Mouse (Mus musculus) heart, postnatal 0 days (tissue): ENCODE results near the gene 4930447C04Rik. TPM values are rescaled to one million over a fixed set of nuclear protein-coding genes. Genes with fewer than 3 reads are reported as not detected.

ENCODE experiments used
- ATAC-seq: fragments of 200-750 bp; cut with Nextera tagmentation; 2 replicates; pipeline ENCODE4 v1.8.0; 2017; ENCODE audit warnings: low read depth, moderate number of reproducible peaks, moderate library complexity; ENCODE audit not compliant: insufficient read depth
- DNase-seq: peaks from one replicate; pipeline ENCODE4 v3.0.0-alpha.2; 2016; ENCODE audit warnings: low spot score
- H3K27ac ChIP-seq: fragments of 300-500 bp; sonication (generic); 2 replicates; pipeline ENCODE4 v1.5.1; 2014; ENCODE audit warnings: low read depth, mild to moderate bottlenecking
- H3K27me3 ChIP-seq: fragments of 300-500 bp; sonication (generic); 2 replicates; pipeline ENCODE4 v1.6.1; 2014; ENCODE audit warnings: low read length, mixed read lengths; ENCODE audit not compliant: control insufficient read depth, insufficient read depth
- H3K36me3 ChIP-seq: fragments of 300-500 bp; sonication (generic); replicated peaks from 2 replicates; pipeline ENCODE4 v1.6.1; 2014; ENCODE audit warnings: low read length, mixed read lengths; ENCODE audit not compliant: control insufficient read depth, insufficient read depth
- H3K4me1 ChIP-seq: fragments of 300-500 bp; sonication (generic); 2 replicates; pipeline ENCODE4 v1.6.1; 2014; ENCODE audit warnings: antibody characterized with exemption; ENCODE audit not compliant: control insufficient read depth, insufficient read depth
- H3K4me2 ChIP-seq: fragments of 300-500 bp; sonication (generic); 2 replicates; pipeline ENCODE4 v1.6.1; 2014; ENCODE audit warnings: low read depth, mild to moderate bottlenecking, low read length, moderate library complexity
- H3K4me3 ChIP-seq: fragments of 300-500 bp; sonication (generic); 2 replicates; pipeline ENCODE4 v1.5.1; 2014; ENCODE audit warnings: low read depth, low read length
- H3K9ac ChIP-seq: fragments of 300-500 bp; sonication (generic); replicated peaks from 2 replicates; pipeline ENCODE4 v1.6.1; 2014; ENCODE audit warnings: low read depth, low read length, mixed read lengths
- H3K9me3 ChIP-seq: fragments of 300-500 bp; sonication (generic); replicated peaks from 2 replicates; pipeline ENCODE4 v1.6.1; 2016; ENCODE audit warnings: low read length; ENCODE audit not compliant: control insufficient read depth
- CTCF ChIP-seq: IDR thresholded peaks from 2 replicates; pipeline ENCODE4 v1.5.1; 2016; ENCODE audit warnings: antibody characterized with exemption, control low read depth, low read depth
- EP300 ChIP-seq: IDR thresholded peaks from 2 replicates; pipeline ENCODE4 v1.6.1; 2016; ENCODE audit warnings: antibody characterized with exemption, low read depth
- WGBS: fragments of 180-500 bp; shearing (Covaris S2); extraction: QIAGEN DNeasy Blood & Tissue Kit; methylation state at CpG from one replicate; pipeline ENCODE4 v1.1.7; 2014; 5-methylcytosine and 5-hydroxymethylcytosine counted together
- polyA plus RNA-seq: library from polyadenylated mRNA; unstranded; fragments of >200 nt; fragmentation: Nextera tagmentation; extraction: Ambion mirVana; gene quantifications from 2 replicates; pipeline ENCODE4 v1.2.1, GENCODE M21; 2015
- total RNA-seq: library from RNA; depleted of rRNA; stranded (reverse); fragments of >200 nt; gene quantifications from 2 replicates; pipeline ENCODE4 v1.2.3, GENCODE M21; 2014; ENCODE audit warnings: low replicate concordance; rRNA removed

The 4930447C04Rik gene
- total RNA-seq (not detected in 2 replicates), polyA plus RNA-seq (0.32 and 0.63 TPM in 2 replicates)

DNA sequence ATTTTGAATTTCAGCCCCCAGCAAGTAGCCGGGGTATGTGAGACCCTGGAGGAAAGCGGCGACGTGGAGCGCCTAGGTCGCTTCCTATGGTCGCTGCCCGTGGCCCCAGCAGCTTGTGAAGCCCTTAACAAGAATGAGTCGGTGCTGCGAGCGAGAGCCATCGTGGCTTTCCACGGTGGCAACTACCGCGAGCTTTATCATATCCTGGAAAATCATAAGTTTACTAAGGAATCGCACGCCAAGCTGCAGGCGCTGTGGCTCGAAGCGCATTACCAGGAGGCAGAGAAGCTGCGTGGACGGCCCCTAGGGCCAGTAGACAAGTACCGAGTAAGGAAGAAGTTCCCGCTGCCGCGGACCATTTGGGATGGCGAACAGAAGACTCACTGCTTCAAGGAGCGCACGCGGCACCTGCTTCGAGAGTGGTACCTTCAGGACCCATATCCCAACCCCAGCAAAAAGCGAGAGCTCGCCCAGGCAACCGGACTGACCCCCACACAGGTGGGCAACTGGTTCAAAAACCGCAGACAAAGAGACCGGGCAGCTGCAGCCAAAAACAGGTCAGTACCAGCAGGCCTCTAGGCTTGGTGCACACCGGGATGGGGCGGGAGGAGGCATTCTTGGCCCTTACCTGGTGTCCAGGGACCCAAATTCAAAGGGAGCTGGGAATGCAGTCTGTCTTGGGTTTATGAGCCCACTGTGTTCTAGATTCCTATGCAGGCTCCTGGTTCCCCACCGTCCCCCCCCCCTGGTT is at the start of gene 4930447C04Rik:
TSS of gene 4930447C04Rik (minus strand) at position 704 of the 751 bp plus-strand sequence.
- H3K27ac ChIP-seq = no peak within 1 kb of the TSS
- H3K4me3 ChIP-seq = peak within 1 kb of the TSS; percentile 26
- DNase-seq = no peak
- peaks cover 99% of the 10 kb centered on the region for H3K27me3 ChIP-seq
- WGBS = 3% methylated on average over 39 of the region's 39 CpGs
- H3K9me3 ChIP-seq = no peaks in the 10 kb centered on the region
- H3K4me2 ChIP-seq = peak within 1 kb of the TSS; percentile 20; the same call in 1 of the 2 replicates
- H3K4me1 ChIP-seq = 0 out of 2 replicates have a peak, but pooled peaks cover 3% of the 10 kb centered on the region
- ATAC-seq = no peak
- H3K9ac ChIP-seq = no peak within 1 kb of the TSS
- no peaks in the 10 kb centered on the region for H3K36me3 ChIP-seq
- no peak for TF ChIP-seq CTCF
- TF ChIP-seq EP300 = no peak

DNA sequence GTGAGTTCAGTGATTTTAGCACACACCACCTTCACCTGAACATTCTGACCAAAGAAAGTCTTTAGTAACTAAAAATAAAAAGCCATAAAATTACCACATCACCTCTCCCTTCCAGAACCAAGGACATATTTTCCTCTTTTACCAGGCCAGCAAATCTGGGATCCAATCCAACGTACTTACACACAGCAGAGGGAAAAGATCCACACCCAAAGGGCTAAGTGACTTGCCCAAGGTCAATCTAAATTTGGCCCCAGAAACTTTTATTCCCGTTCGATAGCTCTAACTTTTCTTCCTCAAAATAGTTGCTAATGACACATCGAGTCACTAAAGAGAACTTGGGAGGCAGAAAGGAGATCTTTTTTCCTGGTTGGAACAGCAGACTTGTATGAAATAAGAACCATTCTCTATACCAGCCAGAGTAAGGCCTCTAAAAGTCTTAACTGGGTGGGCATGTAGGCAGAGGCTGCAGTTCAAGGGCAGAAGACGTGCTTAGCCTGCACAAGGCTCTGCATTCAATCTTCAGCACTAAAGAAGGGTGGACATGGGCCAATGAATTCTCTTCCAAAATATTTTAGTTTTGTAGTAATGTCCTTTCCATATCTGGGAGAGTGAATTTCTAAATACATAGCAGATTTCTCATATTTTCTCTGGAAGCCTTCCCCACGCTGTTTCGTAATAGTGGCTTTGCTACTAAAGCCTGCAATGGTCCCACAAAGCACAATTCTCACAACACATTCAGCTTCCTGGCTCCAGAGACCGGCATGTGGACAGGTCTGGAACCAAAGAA is 42.7 kb upstream of the 4930447C04Rik start:
- WGBS = 39% methylated on average over 8 of the region's 8 CpGs
- Histone ChIP-seq H3K9me3 (no peaks in the 10 kb centered on the region), H3K4me3 (no peak overlapping the region), H3K4me2 (no peak overlapping the region), H3K9ac (no peak overlapping the region), H3K4me1 (0 out of 2 replicates have a peak, but pooled peaks cover 7% of the 10 kb centered on the region), H3K27ac (peak overlapping the region; percentile 66), H3K36me3 (no peaks in the 10 kb centered on the region), H3K27me3 (no peaks in the 10 kb centered on the region)
- DNase-seq (peak; percentile 45), ATAC-seq (no peak)
- no peak for TF ChIP-seq CTCF
- peak; percentile 39; the same call in 1 of the 2 replicates for TF ChIP-seq EP300

DNA sequence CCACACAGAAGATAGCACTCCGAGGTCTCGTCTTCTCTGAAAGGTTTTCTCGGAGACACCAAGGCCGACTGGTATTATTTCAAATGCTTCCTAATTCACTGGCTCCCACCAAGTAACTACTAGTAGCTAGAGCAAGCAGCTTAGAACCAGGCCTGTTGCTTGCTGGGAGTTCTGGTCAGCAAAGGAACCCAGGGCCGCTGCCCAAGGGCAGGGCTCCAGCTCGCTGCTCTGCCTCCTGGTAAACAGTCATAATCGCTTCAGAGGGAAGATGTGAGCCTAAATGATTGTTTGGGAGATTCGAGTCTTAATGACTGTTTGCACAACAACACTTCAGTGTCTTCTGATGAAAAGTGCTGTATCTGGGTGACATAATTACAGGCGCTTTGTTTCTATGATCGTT is 42.0 kb upstream of the 4930447C04Rik start:
- TF ChIP-seq EP300 (no peak), CTCF (no peak)
- H3K27ac ChIP-seq = peak overlapping the region; percentile 7; the same call in 1 of the 2 replicates
- H3K4me3 ChIP-seq = no peak overlapping the region
- 74% methylated on average over 10 of the region's 10 CpGs for WGBS
- no peaks in the 10 kb centered on the region for H3K36me3 ChIP-seq
- no peak overlapping the region for H3K4me2 ChIP-seq
- H3K27me3 ChIP-seq = no peaks in the 10 kb centered on the region
- DNase-seq (no peak), ATAC-seq (no peak)
- no peak overlapping the region for H3K9ac ChIP-seq
- no peaks in the 10 kb centered on the region for H3K9me3 ChIP-seq
- H3K4me1 ChIP-seq = 0 out of 2 replicates have a peak, but pooled peaks cover 7% of the 10 kb centered on the region

DNA sequence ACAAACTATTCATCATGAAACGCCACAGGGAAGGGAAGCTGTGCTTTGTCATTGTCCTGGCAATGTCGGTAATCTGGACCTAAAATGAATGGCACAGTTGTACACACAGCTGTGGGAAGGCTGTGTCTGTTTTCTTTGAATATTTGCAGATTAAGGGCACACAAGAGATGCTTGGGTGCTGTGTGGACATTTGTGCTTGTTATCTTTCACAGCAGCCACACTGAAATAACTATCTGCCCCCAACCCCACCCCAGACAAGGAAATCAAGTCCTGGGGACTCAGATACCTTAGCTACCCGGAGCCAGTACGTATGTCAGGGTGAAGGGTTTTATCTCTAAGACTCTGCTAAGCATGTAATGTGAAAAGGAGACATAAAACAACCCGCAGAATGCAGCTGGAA is 38.7 kb upstream of the 4930447C04Rik start:
- no peak for TF ChIP-seq CTCF
- TF ChIP-seq EP300 = no peak
- no peak overlapping the region for H3K4me2 ChIP-seq

DNA sequence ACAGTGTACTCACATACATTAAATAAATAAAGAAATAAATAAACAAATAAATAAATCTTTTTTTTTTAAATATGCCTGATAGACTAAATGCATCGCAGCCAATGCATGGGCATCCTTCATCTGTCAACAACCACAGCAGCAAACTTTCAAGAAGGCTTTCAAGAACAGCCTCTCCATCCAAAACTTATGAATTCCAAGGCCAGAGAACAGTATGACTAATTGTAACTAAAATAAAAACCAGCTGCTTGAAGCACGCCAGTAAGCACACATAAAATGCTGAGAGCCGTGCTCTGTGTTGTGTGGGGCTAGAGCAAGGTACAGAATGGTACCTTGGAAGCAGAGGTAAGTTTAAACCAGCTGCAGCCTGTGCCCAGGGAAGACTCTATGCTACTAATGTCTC is 37.3 kb upstream of the 4930447C04Rik start:
- H3K9ac ChIP-seq = no peak overlapping the region
- WGBS = 75% methylated on average over 3 of the region's 3 CpGs
- H3K36me3 ChIP-seq = no peaks in the 10 kb centered on the region
- DNase-seq (no peak), ATAC-seq (no peak)
- H3K4me1 ChIP-seq = 0 out of 2 replicates have a peak, but pooled peaks cover 5% of the 10 kb centered on the region
- no peak overlapping the region for H3K4me3 ChIP-seq
- H3K4me2 ChIP-seq = no peak overlapping the region
- no peak overlapping the region for H3K27ac ChIP-seq
- no peaks in the 10 kb centered on the region for H3K9me3 ChIP-seq
- no peak for TF ChIP-seq EP300
- no peak for TF ChIP-seq CTCF
- no peaks in the 10 kb centered on the region for H3K27me3 ChIP-seq

More for the DNA sequence above, 38.7 kb upstream of the 4930447C04Rik start:
- no peaks in the 10 kb centered on the region for H3K36me3 ChIP-seq
- no peaks in the 10 kb centered on the region for H3K9me3 ChIP-seq
- H3K27ac ChIP-seq = no peak overlapping the region
- no peak for DNase-seq
- H3K9ac ChIP-seq = no peak overlapping the region
- no peaks in the 10 kb centered on the region for H3K27me3 ChIP-seq
- no peak for ATAC-seq
- H3K4me3 ChIP-seq = no peak overlapping the region
- H3K4me1 ChIP-seq = 0 out of 2 replicates have a peak, but pooled peaks cover 7% of the 10 kb centered on the region
- 53% methylated on average over 5 of the region's 5 CpGs for WGBS
